Mouse (Mus musculus) liver, postnatal 0 days (tissue): ENCODE data around the gene Mettl16. TPM values are rescaled to one million over a fixed set of nuclear protein-coding genes. Genes with fewer than 3 reads are reported as not detected.

Experiments
- ATAC-seq: fragments of 200-750 bp; cut with Nextera tagmentation; 2 replicates; pipeline ENCODE4 v1.8.0; 2017; ENCODE audit warnings: mild to moderate bottlenecking, moderate library complexity
- DNase-seq: peaks from one replicate; pipeline ENCODE4 v3.0.0-alpha.2; 2016
- H3K27ac ChIP-seq: fragments of 300-500 bp; sonication (generic); 2 replicates; pipeline ENCODE4 v1.5.1; 2014; ENCODE audit warnings: antibody characterized with exemption, moderate library complexity, mild to moderate bottlenecking, low read depth
- H3K27me3 ChIP-seq: fragments of 300-500 bp; sonication (generic); 2 replicates; pipeline ENCODE4 v1.6.1; 2014; ENCODE audit warnings: low read length, control low read depth, mixed read lengths; ENCODE audit not compliant: insufficient read depth
- H3K36me3 ChIP-seq: fragments of 300-500 bp; sonication (generic); replicated peaks from 2 replicates; pipeline ENCODE4 v1.6.1; 2014; ENCODE audit warnings: mild to moderate bottlenecking, control low read depth, low read length, moderate library complexity, mixed read lengths; ENCODE audit not compliant: insufficient read depth
- H3K4me1 ChIP-seq: fragments of 300-500 bp; sonication (generic); 2 replicates; pipeline ENCODE4 v1.6.1; 2014; ENCODE audit warnings: antibody characterized with exemption, mild to moderate bottlenecking, control low read depth; ENCODE audit not compliant: insufficient read depth
- H3K4me2 ChIP-seq: fragments of 300-500 bp; sonication (generic); 2 replicates; pipeline ENCODE4 v1.6.1; 2014; ENCODE audit warnings: low read depth, mild to moderate bottlenecking, low read length, moderate library complexity, mixed read lengths
- H3K4me3 ChIP-seq: fragments of 300-500 bp; sonication (generic); 2 replicates; pipeline ENCODE4 v1.5.1; 2014; ENCODE audit warnings: low read depth, low read length
- H3K9ac ChIP-seq: fragments of 300-500 bp; sonication (generic); replicated peaks from 2 replicates; pipeline ENCODE4 v1.6.1; 2014; ENCODE audit warnings: mild to moderate bottlenecking, moderate library complexity
- H3K9me3 ChIP-seq: fragments of 300-500 bp; sonication (generic); 2 replicates; pipeline ENCODE4 v1.6.1; 2016; ENCODE audit warnings: mild to moderate bottlenecking, control low read depth, low read length, mixed read lengths
- CTCF ChIP-seq: sonication (generic); IDR thresholded peaks from 2 replicates; pipeline ENCODE4 v1.5.1; 2016; ENCODE audit warnings: antibody characterized with exemption, low read depth
- EP300 ChIP-seq: IDR thresholded peaks from 2 replicates; pipeline ENCODE4 v1.6.1; 2016; ENCODE audit warnings: antibody characterized with exemption, low read depth, mild to moderate bottlenecking
- WGBS: fragments of 180-500 bp; shearing (Covaris S2); extraction: QIAGEN DNeasy Blood & Tissue Kit; methylation state at CpG from one replicate; pipeline ENCODE4 v1.1.7; 2014; ENCODE audit not compliant: insufficient replicate concordance; 5-methylcytosine and 5-hydroxymethylcytosine counted together
- polyA plus RNA-seq: library from polyadenylated mRNA; unstranded; fragments of >200 nt; fragmentation: Nextera tagmentation; extraction: Ambion mirVana; gene quantifications from 2 replicates; pipeline ENCODE4 v1.2.1, GENCODE M21; 2015

Gene Mettl16
- polyA plus RNA-seq: 7.2 and 8.4 TPM in 2 replicates

DNA sequence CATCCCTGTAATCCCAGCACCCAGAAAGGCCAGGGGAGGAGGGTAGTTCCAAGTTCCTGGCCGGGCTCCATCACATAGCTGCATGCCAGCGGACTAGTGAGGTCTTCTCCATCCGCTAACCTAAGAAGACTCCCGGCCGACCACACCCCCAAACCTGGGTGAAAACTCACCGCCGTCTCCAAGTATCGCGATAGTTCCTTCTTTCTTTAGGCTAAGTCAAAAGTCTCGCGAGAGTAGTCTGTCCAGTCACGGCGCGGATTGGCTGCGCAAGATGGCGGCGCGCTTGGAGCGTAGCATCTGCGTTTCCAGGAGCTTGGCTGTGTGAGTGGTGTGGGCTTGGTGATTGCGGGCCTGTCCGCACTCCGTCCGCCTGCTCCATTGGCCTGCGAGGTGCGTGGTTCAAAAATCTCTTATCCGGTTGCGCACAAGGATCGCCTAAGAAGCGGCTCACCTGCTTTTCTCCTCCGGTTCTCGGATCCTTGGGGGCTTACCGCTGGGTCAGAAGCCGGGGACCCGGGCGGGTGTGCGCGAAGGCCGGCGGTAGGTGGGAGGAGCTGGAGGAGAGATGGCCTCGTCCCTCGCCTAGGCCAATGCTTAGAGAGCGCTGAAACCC is at the start of gene Mettl16:
Gene Mettl16, plus strand, starts transcription at position 236 of the 613 bp plus-strand sequence.
- 1% methylated on average over 43 of the region's 43 CpGs for WGBS
- ATAC-seq: peak; percentile 97
- Histone ChIP-seq H3K36me3 (peaks cover 11% of the 10 kb centered on the region; the same call in 1 of the 2 replicates), H3K27me3 (no peaks in the 10 kb centered on the region), H3K4me2 (peak within 1 kb of the TSS; percentile 98), H3K9me3 (no peaks in the 10 kb centered on the region), H3K9ac (peak within 1 kb of the TSS; percentile 91), H3K27ac (peak within 1 kb of the TSS; percentile 96), H3K4me1 (peaks cover 17% of the 10 kb centered on the region), H3K4me3 (peak within 1 kb of the TSS; percentile 88)
- TF ChIP-seq EP300 (peak; percentile 85), CTCF (no peak)
- peak; percentile 93 for DNase-seq

- TF ChIP-seq EP300 (no peak), CTCF (no peak)
- ATAC-seq (no peak), DNase-seq (no peak)
- Histone ChIP-seq H3K4me1 (peaks cover 31% of the 10 kb centered on the region), H3K9me3 (no peaks in the 10 kb centered on the region), H3K4me3 (peak overlapping the region; percentile 22; the same call in 1 of the 2 replicates), H3K27me3 (no peaks in the 10 kb centered on the region), H3K36me3 (no peaks in the 10 kb centered on the region), H3K27ac (no peak overlapping the region), H3K4me2 (peak overlapping the region; percentile 60), H3K9ac (no peak overlapping the region)
- 60% methylated on average over 2 of the region's 2 CpGs for WGBS
Measured at GRCm38 (mm10) chr11:74721141-74721540, 49.5 kb upstream of the Mettl16 start.

- H3K27ac ChIP-seq: no peak overlapping the region
- DNase-seq: no peak
Measured at GRCm38 (mm10) chr11:74721971-74722370, 48.7 kb upstream of the Mettl16 start.

GRCm38 (mm10) chr11:74723357-74724234 is 47.0 kb upstream of the Mettl16 start:
- Histone ChIP-seq H3K27me3 (no peaks in the 10 kb centered on the region), H3K27ac (peak overlapping the region; percentile 96), H3K4me3 (peak overlapping the region; percentile 95), H3K4me1 (peaks cover 28% of the 10 kb centered on the region), H3K9me3 (no peaks in the 10 kb centered on the region), H3K4me2 (peak overlapping the region; percentile 93), H3K36me3 (no peaks in the 10 kb centered on the region), H3K9ac (peak overlapping the region; percentile 98)
- WGBS: under 1% methylated on average over 37 of the region's 75 CpGs
- DNase-seq: peak; percentile 89
- TF ChIP-seq CTCF (no peak), EP300 (no peak; the same call in 1 of the 2 replicates)
- peak; percentile 83 for ATAC-seq

More at GRCm38 (mm10) chr11:74721971-74722370, 48.7 kb upstream of the Mettl16 start:
- no peak for TF ChIP-seq EP300
- H3K9me3 ChIP-seq: no peaks in the 10 kb centered on the region
- peak overlapping the region; percentile 95 for H3K4me3 ChIP-seq
- H3K36me3 ChIP-seq: no peaks in the 10 kb centered on the region
- WGBS: 39% methylated on average over 3 of the region's 3 CpGs
- H3K27me3 ChIP-seq: no peaks in the 10 kb centered on the region
- H3K4me1 ChIP-seq: peaks cover 28% of the 10 kb centered on the region
- peak overlapping the region; percentile 93 for H3K4me2 ChIP-seq
- H3K9ac ChIP-seq: 0 out of 2 replicates have a peak overlapping the region, but pooled peaks have one; percentile 16
- no peak for ATAC-seq

DNA sequence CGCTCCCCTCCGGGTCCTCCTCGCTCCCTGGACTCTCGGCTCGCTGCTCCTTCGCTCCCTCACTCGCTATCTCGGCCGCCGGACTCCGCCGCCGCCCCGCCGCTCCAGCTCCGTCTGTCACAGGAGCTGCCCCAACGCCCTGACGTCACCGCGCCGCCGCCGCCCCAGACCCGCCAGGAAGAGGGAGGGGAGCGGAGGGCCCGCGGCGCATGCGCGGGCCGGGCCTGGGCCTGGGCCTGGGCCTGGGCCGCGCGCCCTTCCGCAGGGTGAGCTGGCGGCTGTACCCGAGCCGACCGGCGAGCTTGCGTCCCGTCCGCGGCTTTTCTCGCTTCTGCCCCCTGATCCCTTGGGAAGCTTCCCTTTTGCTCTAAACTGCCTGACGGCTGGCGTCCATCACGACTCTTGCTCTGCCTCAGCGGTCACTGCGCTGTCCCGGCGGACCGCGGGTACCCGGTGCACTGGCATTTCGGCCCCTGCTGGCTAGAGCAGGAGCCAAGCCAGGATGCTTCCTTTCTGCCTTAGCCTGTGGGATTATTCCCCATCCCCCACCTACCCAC is 46.3 kb upstream of the Mettl16 start, which contains the start of gene Pafah1b1:
Gene Pafah1b1, minus strand, starts transcription at position 436 of the 557 bp plus-strand sequence.
- TF ChIP-seq EP300 (no peak), CTCF (peak; percentile 33)

DNA sequence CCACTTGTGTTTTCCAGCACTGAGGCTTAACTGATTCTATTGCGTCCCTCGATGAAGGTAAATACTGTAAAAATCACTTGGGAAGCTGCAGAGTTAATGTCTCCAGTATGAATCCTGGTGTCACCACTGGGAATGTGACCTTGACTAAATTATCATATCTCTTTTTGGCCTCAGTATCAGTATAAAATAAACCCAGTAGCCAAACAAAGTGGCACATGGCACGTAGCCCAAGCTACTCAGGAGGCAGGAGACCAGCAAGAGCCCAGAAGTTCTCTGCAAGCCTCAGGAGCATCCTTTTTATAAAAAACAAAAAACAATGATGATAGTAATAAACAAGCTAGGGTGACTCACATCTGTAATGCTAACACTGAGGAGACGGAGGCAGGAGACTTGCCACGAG is 45.4 kb upstream of the Mettl16 start:
- H3K4me3 ChIP-seq: 0 out of 2 replicates have a peak overlapping the region, but pooled peaks have one; percentile 95
- WGBS: 76% methylated on average over 5 of the region's 5 CpGs
- H3K36me3 ChIP-seq: no peaks in the 10 kb centered on the region
- H3K27ac ChIP-seq: no peak overlapping the region
- no peaks in the 10 kb centered on the region for H3K9me3 ChIP-seq
- ATAC-seq (no peak), DNase-seq (no peak)
- H3K4me2 ChIP-seq: peak overlapping the region; percentile 93; the same call in 1 of the 2 replicates
- TF ChIP-seq CTCF: no peak
- TF ChIP-seq EP300: no peak
- no peak overlapping the region for H3K9ac ChIP-seq
- H3K4me1 ChIP-seq: peaks cover 15% of the 10 kb centered on the region
- H3K27me3 ChIP-seq: no peaks in the 10 kb centered on the region

More for the DNA sequence above, 46.3 kb upstream of the Mettl16 start, which contains the start of gene Pafah1b1:
- Histone ChIP-seq H3K4me3 (peak within 1 kb of the TSS; percentile 95), H3K4me1 (peaks cover 24% of the 10 kb centered on the region), H3K9me3 (no peaks in the 10 kb centered on the region), H3K4me2 (peak within 1 kb of the TSS; percentile 93), H3K27me3 (no peaks in the 10 kb centered on the region), H3K27ac (peak within 1 kb of the TSS; percentile 96), H3K36me3 (no peaks in the 10 kb centered on the region), H3K9ac (peak within 1 kb of the TSS; percentile 98)
- WGBS: under 1% methylated on average over 42 of the region's 56 CpGs
- DNase-seq (peak; percentile 97), ATAC-seq (peak; percentile 96)
